Mouse (Mus musculus) gastrocnemius, postnatal 4 days (tissue): ENCODE data around the gene Alk. TPM values are rescaled to one million over a fixed set of nuclear protein-coding genes. Genes with fewer than 3 reads are reported as not detected.
A peak's percentile ranks its signal among the peaks of the same experiment; 100 is the strongest.

Source experiments
- DNase-seq, 2 experiments: peaks; one replicate each; pipeline ENCODE4 v3.0.0; 2021 to 2022; ENCODE audit warnings: low spot score in 2 of 2, mixed read lengths in 2 of 2
- total RNA-seq, 2 experiments: library from RNA; stranded (reverse); gene quantifications; 2 replicates each; pipeline ENCODE4 v1.2.3; 2021

Alk gene
- total RNA-seq, 2 experiments from 2014 or later = 0.37 to 0.47 TPM

GRCm38 (mm10) chr17:71986998-71987397, 617.4 kb downstream of the Alk start:
- no peak for DNase-seq

- no peak for DNase-seq
These were observed 618.0 kb downstream of the Alk start for GRCm38 (mm10) chr17:71986456-71986855.

GRCm38 (mm10) chr17:71981177-71981576, 623.2 kb downstream of the Alk start:
- DNase-seq = no peak

GRCm38 (mm10) chr17:71980518-71981145, 623.8 kb downstream of the Alk start:
- DNase-seq = no peak

- no peak for DNase-seq
These were observed 625.3 kb downstream of the Alk start for GRCm38 (mm10) chr17:71979137-71979536.

GRCm38 (mm10) chr17:71976661-71977060, 627.8 kb downstream of the Alk start:
- DNase-seq = no peak

- DNase-seq = no peak
These were observed 630.7 kb downstream of the Alk start for GRCm38 (mm10) chr17:71973704-71974103.

GRCm38 (mm10) chr17:71967356-71967755, 637.1 kb downstream of the Alk start:
- no peak for DNase-seq

- peak; percentile 25 to 51 for DNase-seq
These were observed 638.5 kb downstream of the Alk start for GRCm38 (mm10) chr17:71965733-71966606.

- no peak for DNase-seq
These were observed 639.8 kb downstream of the Alk start for GRCm38 (mm10) chr17:71964610-71965009.

GRCm38 (mm10) chr17:71962746-71963145, 641.7 kb downstream of the Alk start:
- DNase-seq = no peak

- DNase-seq = no peak
These were observed 649.4 kb downstream of the Alk start for GRCm38 (mm10) chr17:71955011-71955410.

- no peak for DNase-seq
These were observed 650.1 kb downstream of the Alk start for GRCm38 (mm10) chr17:71954217-71954844.

- no peak for DNase-seq
These were observed 653.5 kb downstream of the Alk start for GRCm38 (mm10) chr17:71950968-71951367.

- DNase-seq = no peak
These were observed 655.7 kb downstream of the Alk start for GRCm38 (mm10) chr17:71948687-71949086.

GRCm38 (mm10) chr17:71947452-71947851, 657.0 kb downstream of the Alk start:
- DNase-seq = peak in 1 of 2 experiments; percentile 16

- no peak for DNase-seq
These were observed 660.4 kb downstream of the Alk start for GRCm38 (mm10) chr17:71944020-71944419.

GRCm38 (mm10) chr17:71942052-71942451, 662.4 kb downstream of the Alk start:
- no peak for DNase-seq

GRCm38 (mm10) chr17:71941436-71941835, 663.0 kb downstream of the Alk start:
- no peak for DNase-seq

- DNase-seq = no peak
These were observed 667.7 kb downstream of the Alk start for GRCm38 (mm10) chr17:71936681-71937080.

- DNase-seq = no peak
These were observed 668.6 kb downstream of the Alk start for GRCm38 (mm10) chr17:71935837-71936236.

- DNase-seq = no peak
These were observed 669.1 kb downstream of the Alk start for GRCm38 (mm10) chr17:71935336-71935735.
